ENCODE assay signal across 17 mouse cellular contexts in genomic region chr5:92218915-92219793, GRCm38 (mm10). TPM values are rescaled to one million over a fixed set of nuclear protein-coding genes. Genes with fewer than 3 reads are reported as not detected.
A peak's percentile ranks its signal among the peaks of the same experiment; 100 is the strongest.
DNase-seq lines count a peak whose midpoint lies in the region; ATAC-seq lines count a peak whose summit lies in the region.
"Had no signal": no experiment of that assay in that cellular context is flagged by ENCODE, and none has a peak within 500 bp of the region (broad histone marks: within the 10 kb centered on the region; RNA-seq: fewer than 3 reads in every experiment).

No protein-coding gene starts in this region.

- WGBS in hindbrain, embryonic 15.5 days = 25% methylated on average over 17 of the region's 17 CpGs
- WGBS in neural tube, embryonic 13.5 days = 43% methylated on average over 17 of the region's 17 CpGs

- H3K27me3 ChIP-seq in hindbrain, embryonic 15.5 days = no peaks in the 10 kb centered on the region
- no peaks in the 10 kb centered on the region for H3K27me3 ChIP-seq in neural tube, embryonic 13.5 days

- H3K4me2 ChIP-seq in hindbrain, embryonic 15.5 days = peak overlapping the region; percentile 28
- no peak overlapping the region for H3K4me2 ChIP-seq in neural tube, embryonic 13.5 days

- H3K9ac ChIP-seq in hindbrain, embryonic 15.5 days = no peak overlapping the region
- no peak overlapping the region for H3K9ac ChIP-seq in neural tube, embryonic 13.5 days
- H3K9ac ChIP-seq: liver, postnatal 0 days had no signal

- H3K9me3 ChIP-seq in hindbrain, embryonic 15.5 days = no peaks in the 10 kb centered on the region
- no peaks in the 10 kb centered on the region for H3K9me3 ChIP-seq in neural tube, embryonic 13.5 days
- H3K9me3 ChIP-seq: megakaryocyte, embryonic 14.5 days had no signal

- peaks cover 13% of the 10 kb centered on the region for H3K4me1 ChIP-seq in hindbrain, embryonic 15.5 days (replicated peaks)
- H3K4me1 ChIP-seq in neural tube, embryonic 13.5 days (replicated peaks) = peaks cover 9% of the 10 kb centered on the region; the same call in 1 of the 2 replicates

- H3K36me3 ChIP-seq in hindbrain, embryonic 15.5 days = no peaks in the 10 kb centered on the region
- H3K36me3 ChIP-seq in neural tube, embryonic 13.5 days = no peaks in the 10 kb centered on the region

- H3K27ac ChIP-seq in hindbrain, embryonic 15.5 days (replicated peaks) = peak overlapping the region; percentile 71
- H3K27ac ChIP-seq in neural tube, embryonic 13.5 days (replicated peaks) = no peak overlapping the region; the same call in 1 of the 2 replicates

- peak; percentile 59; the same call in 1 of the 2 replicates for ATAC-seq in frontal cortex, adult (ENCODE audit: low TSS enrichment)
- peak; percentile 90 for ATAC-seq in hindbrain, embryonic 15.5 days (ENCODE audit: low FRiP score, low read depth)
- ATAC-seq in neural tube, embryonic 13.5 days (ENCODE audit: low read depth) = peak; percentile 86
- ATAC-seq: liver, postnatal 0 days had no signal

- no peak overlapping the region for H3K4me3 ChIP-seq in hindbrain, embryonic 15.5 days
- no peak overlapping the region for H3K4me3 ChIP-seq in neural tube, embryonic 13.5 days
- H3K4me3 ChIP-seq: erythroblast, embryonic 14.5 days; megakaryocyte, embryonic 14.5 days had no signal

- no peak for DNase-seq in frontal cortex, postnatal 10 days (ENCODE audit: low spot score in 2 of 2)
- DNase-seq in R1 (ENCODE audit: low read depth, low spot score) = peak; percentile 75
- DNase-seq in adrenal gland, adult 2 months = no peak
- DNase-seq in B cell, adult 2 months = no peak
- DNase-seq in embryo, embryonic 11 days = no peak
- DNase-seq: adrenal gland, postnatal 10 days; heart, postnatal 36 days; kidney, postnatal 36 days; liver, postnatal 0 days had no signal

RNA-seq across cellular contexts. Expression of gene U90926, which starts 3.9 kb away (rescaled TPM):
- not detected in 2 replicates for polyA plus RNA-seq in hindbrain, embryonic 15.5 days (2015; fragmentation: Nextera tagmentation; extraction: Ambion mirVana)
- polyA plus RNA-seq in neural tube, embryonic 13.5 days (2015; fragmentation: Nextera tagmentation; extraction: Ambion mirVana) = not detected in 2 replicates
- not detected for total RNA-seq in adrenal gland, adult 2 months (2021)
- polyA plus RNA-seq in adrenal gland, adult 2 months (2012; rRNA removed) = not detected in 2 replicates
- total RNA-seq: heart, adult 18-20 months; heart, postnatal 36 days; left cerebral cortex, postnatal 36 days had no signal
- polyA plus RNA-seq: cerebellum, adult 2 months; erythroblast, embryonic 14.5 days; liver, postnatal 0 days had no signal

RNA-seq across cellular contexts. Expression of gene Ppef2, which starts 36.9 kb away (rescaled TPM):
- 0.38 and 0.52 TPM in 2 replicates for polyA plus RNA-seq in hindbrain, embryonic 15.5 days (2015; fragmentation: Nextera tagmentation; extraction: Ambion mirVana)
- polyA plus RNA-seq in neural tube, embryonic 13.5 days (2015; fragmentation: Nextera tagmentation; extraction: Ambion mirVana) = 0.21 and 0.67 TPM in 2 replicates
- under 1 TPM in 1 of 2 experiments, not detected in 1; 0.12 TPM for total RNA-seq in adrenal gland, adult 2 months (2021)
- polyA plus RNA-seq in adrenal gland, adult 2 months (2012; rRNA removed) = 0.16 and 0.24 TPM in 2 replicates
- total RNA-seq: heart, adult 18-20 months; heart, postnatal 36 days had no signal
- polyA plus RNA-seq: erythroblast, embryonic 14.5 days; liver, postnatal 0 days had no signal

RNA-seq across cellular contexts. Expression of gene Naaa, which starts 58.8 kb away (rescaled TPM):
- 21.9 and 24.1 TPM in 2 replicates for polyA plus RNA-seq in hindbrain, embryonic 15.5 days (2015; fragmentation: Nextera tagmentation; extraction: Ambion mirVana)
- 14.3 and 14.6 TPM in 2 replicates for polyA plus RNA-seq in neural tube, embryonic 13.5 days (2015; fragmentation: Nextera tagmentation; extraction: Ambion mirVana)
- 10 to 100 TPM; 20.1 to 29.4 TPM for total RNA-seq in adrenal gland, adult 2 months (2021)
- polyA plus RNA-seq in adrenal gland, adult 2 months (2012; rRNA removed) = 33.6 and 42.7 TPM in 2 replicates
